In the genomic region with DNA sequence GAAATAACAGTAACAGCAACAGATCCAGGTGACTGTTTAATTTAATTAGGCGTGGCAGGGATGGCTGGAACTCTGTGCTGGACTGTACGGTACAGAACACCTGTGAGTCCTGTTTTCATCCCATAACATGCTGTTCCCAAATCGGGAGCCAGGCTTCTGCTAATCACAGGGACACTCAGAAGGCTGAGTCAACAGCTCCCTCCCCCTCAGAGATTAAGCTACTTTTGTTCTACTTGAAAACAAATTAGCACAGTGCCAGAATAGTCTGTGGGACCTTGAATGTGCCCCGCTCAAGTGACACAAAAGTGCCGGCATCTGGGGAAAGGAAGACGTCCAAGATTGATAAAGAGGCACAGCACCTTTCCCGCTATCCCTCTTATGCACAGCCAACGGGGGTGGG, we compare ENCODE assay signal across 14 mouse cellular contexts.
DNase-seq lines count a peak whose midpoint lies in the region; ATAC-seq and TF ChIP-seq lines count a peak whose summit lies in the region.
"Had no signal": no experiment of that assay in that cellular context is flagged by ENCODE, and none has a peak within 500 bp of the region (broad histone marks: within the 10 kb centered on the region; RNA-seq: fewer than 3 reads in every experiment).

No protein-coding gene starts in this region.

- 0 out of 2 replicates have a peak, but pooled peaks have one; percentile 17 for ATAC-seq in liver, postnatal 0 days
- no peak for ATAC-seq in liver, embryonic 11.5 days (replicated peaks; ENCODE audit: low FRiP score)
- peak; percentile 58; the same call in 1 of the 2 replicates for ATAC-seq in heart, postnatal 0 days (ENCODE audit: insufficient read depth, low read depth)
- ATAC-seq: intestine, embryonic 16.5 days had no signal

- H3K4me1 ChIP-seq in liver, postnatal 0 days (ENCODE audit: insufficient read depth), result no peaks in the 10 kb centered on the region
- no peaks in the 10 kb centered on the region for H3K4me1 ChIP-seq in liver, embryonic 11.5 days (replicated peaks; ENCODE audit: control insufficient read depth, insufficient read depth, low read length)
- peaks cover 23% of the 10 kb centered on the region for H3K4me1 ChIP-seq in heart, postnatal 0 days (ENCODE audit: control insufficient read depth, insufficient read depth)
- H3K4me1 ChIP-seq: stomach, embryonic 15.5 days had no signal

- no peak overlapping the region for H3K9ac ChIP-seq in liver, postnatal 0 days (replicated peaks)
- no peak overlapping the region for H3K9ac ChIP-seq in liver, embryonic 11.5 days (ENCODE audit: low read depth, low read length)
- no peak overlapping the region for H3K9ac ChIP-seq in heart, postnatal 0 days (replicated peaks; ENCODE audit: low read depth, low read length)
- H3K9ac ChIP-seq: stomach, embryonic 15.5 days had no signal

- no peaks in the 10 kb centered on the region for H3K27me3 ChIP-seq in liver, postnatal 0 days (ENCODE audit: insufficient read depth, low read length)
- no peaks in the 10 kb centered on the region for H3K27me3 ChIP-seq in liver, embryonic 11.5 days (replicated peaks; ENCODE audit: control insufficient read depth, insufficient read depth, low read length)
- H3K27me3 ChIP-seq in heart, postnatal 0 days (ENCODE audit: control insufficient read depth, insufficient read depth, low read length), result no peaks in the 10 kb centered on the region
- H3K27me3 ChIP-seq: stomach, embryonic 15.5 days had no signal

- H3K9me3 ChIP-seq in liver, postnatal 0 days (ENCODE audit: low read length), result no peaks in the 10 kb centered on the region
- no peaks in the 10 kb centered on the region for H3K9me3 ChIP-seq in liver, embryonic 11.5 days (ENCODE audit: control insufficient read depth, low read length)
- H3K9me3 ChIP-seq in heart, postnatal 0 days (replicated peaks; ENCODE audit: control insufficient read depth, low read length), result no peaks in the 10 kb centered on the region
- H3K9me3 ChIP-seq: stomach, embryonic 15.5 days had no signal

- WGBS in liver, postnatal 0 days (ENCODE audit: insufficient replicate concordance), result 63% methylated on average over 8 of the region's 8 CpGs
- 70% methylated on average over 8 of the region's 8 CpGs for WGBS in liver, embryonic 11.5 days
- WGBS in heart, postnatal 0 days, result 27% methylated on average over 8 of the region's 8 CpGs

- H3K36me3 ChIP-seq in liver, postnatal 0 days (replicated peaks; ENCODE audit: insufficient read depth, low read length), result no peaks in the 10 kb centered on the region
- H3K36me3 ChIP-seq in liver, embryonic 11.5 days (ENCODE audit: control insufficient read depth, insufficient read depth, low read length), result no peaks in the 10 kb centered on the region
- H3K36me3 ChIP-seq in heart, postnatal 0 days (replicated peaks; ENCODE audit: control insufficient read depth, insufficient read depth, low read length), result no peaks in the 10 kb centered on the region
- H3K36me3 ChIP-seq: stomach, embryonic 15.5 days had no signal

- no peak overlapping the region for H3K27ac ChIP-seq in liver, postnatal 0 days (ENCODE audit: low read depth)
- no peak overlapping the region for H3K27ac ChIP-seq in liver, embryonic 11.5 days (ENCODE audit: low read depth, low read length)
- H3K27ac ChIP-seq in heart, postnatal 0 days (ENCODE audit: low read depth), result peak overlapping the region; percentile 59
- H3K27ac ChIP-seq: left cerebral cortex, adult 2 months; stomach, embryonic 15.5 days had no signal

- TF ChIP-seq EP300 in liver, postnatal 0 days (IDR thresholded peaks at IDR 0.05; ENCODE audit: low read depth), result no peak
- TF ChIP-seq EP300 in heart, postnatal 0 days (IDR thresholded peaks at IDR 0.05; ENCODE audit: low read depth), result no peak

- H3K4me3 ChIP-seq in liver, postnatal 0 days (ENCODE audit: low read depth, low read length), result no peak overlapping the region
- no peak overlapping the region for H3K4me3 ChIP-seq in liver, embryonic 11.5 days (ENCODE audit: low read depth, low read length)
- H3K4me3 ChIP-seq in heart, postnatal 0 days (ENCODE audit: low read depth, low read length), result peak overlapping the region; percentile 19; the same call in 1 of the 2 replicates
- H3K4me3 ChIP-seq: left cerebral cortex, adult 2 months; stomach, embryonic 15.5 days had no signal

- TF ChIP-seq CTCF in liver, postnatal 0 days (IDR thresholded peaks at IDR 0.05; ENCODE audit: low read depth), result no peak
- TF ChIP-seq CTCF in heart, postnatal 0 days (IDR thresholded peaks at IDR 0.05; ENCODE audit: low read depth), result no peak

- no peak overlapping the region for H3K4me2 ChIP-seq in liver, postnatal 0 days (ENCODE audit: low read depth, low read length)
- H3K4me2 ChIP-seq in liver, embryonic 11.5 days, result no peak overlapping the region
- H3K4me2 ChIP-seq in heart, postnatal 0 days (ENCODE audit: low read depth, low read length), result peak overlapping the region; percentile 40
- H3K4me2 ChIP-seq: stomach, embryonic 15.5 days had no signal

- DNase-seq in adrenal gland, adult (ENCODE audit: inconsistent age in 2 of 2, low spot score in 1 of 2), result peak; percentile 69 to 84
- DNase-seq in adrenal gland, postnatal 4 days (ENCODE audit: low spot score in 2 of 2), result no peak
- no peak for DNase-seq in liver, postnatal 0 days
- no peak for DNase-seq in liver, embryonic 11.5 days (ENCODE audit: low spot score)
- DNase-seq in adrenal gland, postnatal 10 days, result peak; percentile 51
- DNase-seq in heart, postnatal 0 days (ENCODE audit: low spot score), result peak; percentile 60
- no peak for DNase-seq in T-cell, adult 2 months (ENCODE audit: low spot score)
- no peak for DNase-seq in layer of hippocampus, adult 9-10 months (ENCODE audit: low spot score)
- DNase-seq: cerebellum, adult 9-11 months; kidney, postnatal 4 days; right cerebral cortex, postnatal 4 days had no signal

Comparison
In these comparisons a context has a peak if more than half of its experiments do, and no peak if none do; other contexts are left out.
1. DNase-seq: peak in adrenal gland, adult (2 of 2), adrenal gland, postnatal 10 days (single experiment) and heart, postnatal 0 days (single experiment); none in adrenal gland, postnatal 4 days (0 of 2), liver, postnatal 0 days (single experiment), liver, embryonic 11.5 days (single experiment), T-cell, adult 2 months (single experiment) and layer of hippocampus, adult 9-10 months (single experiment).